Mouse (Mus musculus) 3134 (cell line): ENCODE data around the gene Tmem209.

Experiments
- DNase-seq: peaks from one replicate; pipeline ENCODE4 v3.0.0-alpha.2; 2011; ENCODE audit warnings: low spot score; ENCODE audit not compliant: insufficient read length; ENCODE audit errors: extremely low read depth

Tmem209 gene

DNA sequence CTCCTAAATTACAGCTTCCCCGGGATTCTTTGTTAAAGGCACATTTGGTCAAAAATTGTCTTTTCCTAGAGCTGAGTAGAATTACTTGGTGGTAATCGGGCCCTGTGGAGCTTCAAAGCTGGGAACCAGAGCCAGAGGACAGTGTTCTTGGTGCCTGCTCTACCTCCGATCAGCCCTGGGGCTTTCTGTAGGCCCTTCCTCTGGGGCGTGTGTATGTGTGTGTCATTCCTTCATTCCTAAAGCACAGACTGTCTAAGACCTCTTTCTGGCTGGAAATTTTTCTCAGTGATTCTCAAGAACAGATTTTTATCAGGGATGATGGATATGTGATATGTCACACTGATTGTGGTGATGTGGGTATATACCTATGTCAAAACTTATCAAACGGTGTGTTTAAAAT lies 29.2 kb upstream of the Tmem209 start:
- DNase-seq: no peak

DNA sequence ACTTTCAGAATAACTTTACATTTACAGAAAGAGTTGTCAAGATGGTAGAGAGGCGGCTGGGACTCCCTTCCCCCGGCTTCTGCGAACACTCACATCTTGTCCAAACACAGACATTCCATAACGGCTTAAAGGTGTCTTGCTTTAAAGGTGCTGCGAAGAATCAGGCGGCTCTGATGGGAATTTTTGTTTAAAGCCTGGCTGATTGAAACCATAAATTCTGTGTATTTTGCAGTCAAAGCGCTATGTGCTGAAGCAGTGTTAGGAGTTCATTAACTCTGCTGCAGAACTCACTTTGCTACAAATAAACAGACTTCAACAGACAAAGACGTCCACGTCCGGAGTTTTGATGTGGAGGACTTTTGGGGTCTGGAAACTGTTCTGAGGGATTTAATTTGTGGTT lies 28.7 kb upstream of the Tmem209 start:
- no peak for DNase-seq

DNA sequence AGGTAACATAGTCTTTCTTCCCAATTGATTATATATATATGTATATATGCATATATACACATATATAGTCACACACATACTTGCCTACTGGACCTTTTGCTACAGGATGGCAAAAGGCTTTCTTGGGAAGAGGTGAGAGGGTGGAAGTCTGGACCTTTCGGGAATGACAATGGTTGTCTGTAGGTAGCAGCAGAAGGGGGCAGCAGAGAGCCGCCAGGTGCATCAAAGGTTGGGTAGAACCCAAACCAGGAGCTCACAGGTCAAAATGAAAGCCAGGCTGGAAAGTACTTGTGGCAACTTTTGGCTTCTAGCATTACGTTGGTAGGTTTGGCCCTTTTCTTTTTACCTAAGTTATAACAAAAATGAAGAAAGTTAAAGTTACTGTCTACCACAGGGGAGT lies 25.8 kb upstream of the Tmem209 start:
- DNase-seq: no peak

DNA sequence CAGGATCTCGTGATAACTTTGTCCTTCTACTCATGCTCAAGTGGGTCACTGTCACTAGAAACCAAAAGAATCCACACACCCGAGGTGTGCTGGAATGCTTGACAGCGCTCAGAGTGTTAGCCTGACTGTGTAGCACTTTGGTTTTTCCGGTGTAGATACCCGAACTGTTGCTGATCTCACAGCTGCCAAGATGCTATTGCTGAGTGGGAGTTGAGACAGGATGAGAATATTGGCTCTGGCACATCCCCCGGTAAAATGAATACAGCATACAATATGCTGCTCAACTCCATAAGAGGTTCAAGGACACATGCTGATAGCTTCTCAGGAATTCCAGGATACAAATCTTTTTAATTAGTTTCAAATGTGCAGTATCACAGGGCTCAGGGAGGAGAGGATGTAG lies 19.2 kb upstream of the Tmem209 start:
- no peak for DNase-seq

DNA sequence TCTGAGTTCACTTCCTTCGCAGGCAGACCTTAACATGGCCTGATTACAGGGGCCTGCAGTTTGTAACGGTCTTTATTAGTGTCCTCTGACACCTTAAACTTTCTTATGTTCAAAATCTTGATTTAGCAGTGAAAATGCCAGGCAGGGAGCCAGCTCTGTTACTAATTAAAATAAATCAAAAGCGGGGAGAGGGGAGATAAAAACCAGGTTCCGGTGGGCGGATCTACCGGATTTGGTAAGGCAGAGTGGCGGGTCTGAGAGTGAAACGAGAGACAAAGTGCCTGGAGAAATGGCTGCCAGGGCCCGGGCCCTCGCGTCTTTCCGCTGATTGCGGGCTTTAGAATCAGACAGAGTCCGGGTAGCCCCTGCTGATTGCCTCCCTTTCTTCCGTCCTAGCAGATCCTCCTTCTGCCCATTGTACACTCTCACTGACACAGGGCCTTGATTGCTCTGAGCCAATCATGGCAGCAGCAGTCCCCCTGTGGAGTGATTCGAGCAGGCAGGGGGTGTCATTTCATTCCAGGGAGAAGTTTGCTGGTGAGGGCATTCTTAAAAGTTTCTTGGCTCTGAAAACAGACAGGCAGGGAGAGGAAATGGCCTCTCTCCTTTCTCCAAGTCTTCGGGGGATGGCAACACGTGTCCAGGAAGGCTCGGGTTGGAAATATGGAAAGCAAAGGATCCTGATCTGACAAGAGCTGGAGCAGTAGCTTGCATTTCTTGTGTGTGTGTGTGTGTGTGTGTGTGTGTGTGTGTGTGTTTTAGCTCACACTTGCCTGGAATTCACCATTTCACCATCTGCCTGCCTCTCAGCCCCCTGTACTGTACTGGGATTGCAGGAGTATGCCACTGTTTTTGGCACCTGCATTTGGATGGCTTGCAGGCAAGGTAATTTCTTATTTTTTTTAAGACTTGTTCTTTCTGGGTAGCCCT lies 17.3 kb upstream of the Tmem209 start:
- no peak for DNase-seq

DNA sequence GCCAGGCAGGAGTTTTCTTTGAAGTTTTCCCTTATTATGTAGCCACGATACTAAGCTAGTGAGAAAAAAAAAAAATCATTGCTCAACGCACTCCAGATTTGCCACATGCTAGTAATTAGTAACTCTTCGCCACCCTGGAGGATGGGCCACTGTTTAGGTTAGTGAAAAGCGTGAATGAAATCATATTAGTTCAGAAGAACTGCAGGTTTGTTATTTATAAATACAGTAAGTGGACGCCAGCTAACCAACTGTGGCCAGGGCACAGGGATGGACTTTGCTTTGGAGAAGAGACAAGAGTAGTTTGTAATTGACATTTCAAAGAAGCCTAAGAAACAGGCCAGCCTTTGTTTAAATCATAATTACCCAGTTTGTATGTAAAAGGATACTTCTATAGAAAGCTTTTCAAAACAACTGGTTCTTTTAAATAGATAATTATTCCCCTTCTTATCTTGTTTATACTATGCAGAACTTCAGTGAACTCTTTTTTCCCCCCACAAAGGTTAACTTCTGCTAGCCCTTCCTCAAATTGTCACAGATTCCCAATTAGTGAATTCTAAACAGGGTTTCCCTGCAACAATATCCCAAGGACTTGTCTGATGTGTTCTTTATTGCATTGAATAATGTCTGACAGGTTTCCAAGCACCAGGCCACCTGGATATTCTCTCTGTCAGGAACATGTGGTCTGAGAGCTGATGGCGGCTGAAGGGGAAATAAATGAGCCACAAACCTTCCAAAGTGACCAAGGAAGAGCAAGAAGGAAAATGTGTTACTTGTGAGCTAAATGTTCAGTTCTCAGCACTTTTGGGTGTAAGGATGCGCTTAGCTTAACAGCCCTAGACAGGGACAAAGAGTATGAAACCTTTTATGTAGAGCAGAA lies 16.1 kb upstream of the Tmem209 start:
- DNase-seq: no peak

DNA sequence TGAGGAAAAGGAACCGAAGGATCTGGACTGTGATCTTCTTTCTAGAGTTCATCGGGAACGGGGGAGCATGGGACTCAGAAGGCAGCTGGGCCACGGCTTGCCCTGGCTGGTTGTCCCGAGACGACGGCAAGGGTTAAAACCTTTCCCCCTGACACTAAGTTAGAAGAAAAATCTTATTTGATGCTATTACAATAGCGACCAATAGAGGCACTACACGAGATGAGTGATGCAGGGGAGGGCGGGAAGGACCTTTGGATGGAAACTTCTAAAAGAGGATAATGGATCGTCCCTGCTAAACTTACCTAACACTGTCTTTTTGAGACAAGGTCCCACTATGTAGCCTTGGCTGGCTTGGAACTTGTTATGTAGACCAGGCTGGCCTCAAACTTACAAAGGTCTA lies 10.8 kb upstream of the Tmem209 start:
- DNase-seq: no peak

DNA sequence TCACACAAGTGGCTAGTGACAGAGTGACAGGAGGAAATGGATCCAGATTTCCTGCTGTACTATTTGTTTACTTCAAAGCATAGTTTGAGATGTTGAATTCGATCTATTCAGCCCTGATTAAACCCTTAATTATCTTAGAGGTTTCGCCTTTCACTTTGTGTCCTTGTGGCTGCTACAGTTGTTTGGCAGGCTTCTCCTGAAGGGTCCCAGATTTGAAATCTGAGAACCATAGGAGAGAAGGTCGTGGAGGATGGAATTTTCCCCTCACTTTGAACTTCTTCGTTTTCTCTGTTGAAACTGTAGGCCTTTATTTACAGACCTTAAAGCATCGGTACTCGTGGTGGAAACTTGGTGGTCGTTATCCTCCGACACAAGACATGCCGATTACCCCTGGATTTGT lies 4.7 kb upstream of the Tmem209 start:
- no peak for DNase-seq

DNA sequence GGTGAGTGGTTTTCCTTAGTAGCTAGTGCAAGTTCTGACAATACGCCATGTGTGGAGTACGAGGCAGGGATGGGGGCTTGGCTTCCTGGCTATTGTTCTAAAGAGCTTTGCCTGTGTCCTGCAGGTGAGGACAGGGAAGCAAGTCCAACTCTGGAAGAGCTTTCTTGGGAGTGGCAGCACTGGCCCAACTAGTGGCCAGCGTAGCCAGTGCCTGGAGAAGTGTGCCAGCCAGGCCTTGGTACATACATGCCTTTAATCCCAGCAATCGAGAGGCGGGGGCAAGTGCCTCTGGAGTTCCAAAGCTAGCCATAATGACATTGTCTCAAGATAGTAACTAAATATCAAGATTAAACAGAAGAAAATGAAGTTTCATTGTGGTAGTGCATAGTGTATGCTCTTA lies 708 bp upstream of the Tmem209 start:
- peak; percentile 11 for DNase-seq

DNA sequence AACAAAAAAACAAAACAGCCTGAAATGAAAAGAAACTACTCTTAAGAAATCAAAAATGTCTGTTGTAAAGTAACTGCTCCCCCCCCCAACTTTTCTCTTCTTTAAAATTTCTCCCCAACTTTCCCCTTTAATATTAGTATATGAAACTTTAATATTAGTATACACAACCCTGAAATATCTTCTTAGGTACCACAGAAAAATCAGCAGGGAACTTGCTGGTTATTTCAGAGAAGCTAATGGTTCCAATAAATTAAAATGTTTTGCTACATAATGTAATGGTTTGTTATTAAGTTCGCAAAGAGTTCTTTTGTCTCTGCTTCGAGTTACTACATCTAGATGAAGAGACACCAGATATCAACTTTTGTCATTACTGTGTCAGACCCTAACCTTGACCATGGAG lies 759 bp downstream of the Tmem209 start:
- no peak for DNase-seq

DNA sequence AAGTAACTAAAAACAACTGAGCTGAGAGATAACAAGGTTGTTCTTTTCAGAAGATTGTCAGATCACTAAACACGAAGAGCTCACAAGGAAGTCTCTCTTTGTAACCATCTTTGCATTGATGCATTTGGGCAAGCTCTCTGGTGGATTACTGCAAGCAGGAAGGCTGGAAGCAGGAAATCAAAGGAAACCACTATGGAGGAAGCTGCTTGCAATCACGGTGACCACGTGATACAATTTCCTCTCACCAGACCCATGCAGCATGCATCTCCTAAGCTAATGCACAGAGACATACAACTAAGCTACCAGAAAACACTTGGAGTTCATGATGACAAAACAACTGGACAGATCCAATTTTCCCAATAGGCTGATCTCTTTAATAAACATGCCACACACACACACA lies 10.5 kb downstream of the Tmem209 start:
- no peak for DNase-seq

DNA sequence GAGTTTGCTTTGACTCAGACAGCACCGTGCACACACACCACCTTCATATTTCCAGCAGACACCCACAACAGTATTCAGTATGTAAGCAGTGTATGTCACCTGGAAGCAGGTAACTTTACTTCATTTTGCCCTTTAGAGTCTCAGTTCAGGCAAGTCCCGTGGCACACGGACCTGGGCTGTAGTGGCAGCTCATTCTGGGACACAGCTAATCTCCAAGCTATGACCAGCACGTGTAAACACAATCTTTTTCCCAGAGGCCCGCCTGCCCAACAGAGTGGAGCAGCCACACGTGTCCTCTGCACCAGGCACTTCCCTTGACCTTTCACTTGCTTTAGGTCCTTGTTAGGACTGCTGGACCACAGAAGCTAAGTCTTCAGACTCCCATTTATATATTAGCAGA lies 23.1 kb downstream of the Tmem209 start:
- DNase-seq: no peak

DNA sequence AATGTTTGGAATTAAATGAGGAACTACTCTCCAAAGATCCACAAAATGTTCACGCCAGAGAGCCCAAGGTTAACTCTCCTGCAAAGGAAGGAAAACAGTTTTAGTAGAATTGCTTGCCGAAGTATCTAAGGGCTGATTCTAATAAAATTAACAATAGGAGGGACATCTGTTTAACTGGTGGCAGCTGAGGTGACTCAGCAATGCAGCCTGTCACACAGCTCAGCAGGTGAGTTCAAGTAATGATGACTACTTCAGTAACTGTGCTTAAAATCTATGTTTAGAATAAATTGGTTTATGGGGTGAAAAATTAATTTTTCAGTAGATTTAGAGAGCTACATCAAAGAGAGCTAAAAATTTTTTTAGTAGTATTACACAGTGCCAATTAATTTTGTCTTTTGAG lies 26.7 kb downstream of the Tmem209 start:
- DNase-seq: no peak

DNA sequence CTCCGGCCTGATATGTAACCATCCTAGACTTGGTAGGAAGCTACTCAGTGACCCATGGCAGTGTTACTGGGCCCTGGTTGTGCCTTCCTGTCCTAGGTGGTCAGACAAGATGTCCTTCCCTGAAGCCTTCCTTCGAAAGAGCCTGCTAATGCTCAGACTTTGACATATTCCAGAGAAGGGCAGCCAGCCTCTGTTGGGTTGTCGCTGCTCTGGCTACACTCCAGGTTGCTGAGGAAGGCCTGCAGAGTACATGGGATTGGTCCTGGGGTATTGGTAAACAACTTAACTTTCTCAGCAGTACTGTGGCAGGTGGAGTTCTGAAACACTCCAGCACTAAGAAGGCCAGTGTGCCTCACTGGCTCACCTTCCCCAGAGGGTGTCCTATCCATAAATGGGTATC lies 30.2 kb downstream of the Tmem209 start:
- DNase-seq: no peak

DNA sequence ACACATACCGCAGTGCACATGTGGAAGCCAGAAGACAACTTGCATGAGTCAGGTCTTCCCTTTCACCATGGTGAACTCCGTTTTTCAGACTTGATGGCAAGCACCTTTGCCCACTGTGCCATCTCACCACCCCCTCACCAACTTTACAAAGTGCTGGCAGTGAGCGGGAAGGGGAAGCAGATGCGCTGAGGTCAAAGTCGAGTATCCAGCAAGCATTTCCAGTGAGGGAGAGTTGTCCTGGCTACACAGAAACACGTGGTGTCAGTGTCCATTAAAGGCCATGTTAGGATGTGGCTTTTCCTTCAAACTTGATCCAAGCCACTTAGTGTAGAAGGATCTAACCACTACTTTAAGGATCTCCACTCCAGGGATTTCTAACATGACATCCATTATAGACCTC lies 31.8 kb downstream of the Tmem209 start:
- DNase-seq: no peak

DNA sequence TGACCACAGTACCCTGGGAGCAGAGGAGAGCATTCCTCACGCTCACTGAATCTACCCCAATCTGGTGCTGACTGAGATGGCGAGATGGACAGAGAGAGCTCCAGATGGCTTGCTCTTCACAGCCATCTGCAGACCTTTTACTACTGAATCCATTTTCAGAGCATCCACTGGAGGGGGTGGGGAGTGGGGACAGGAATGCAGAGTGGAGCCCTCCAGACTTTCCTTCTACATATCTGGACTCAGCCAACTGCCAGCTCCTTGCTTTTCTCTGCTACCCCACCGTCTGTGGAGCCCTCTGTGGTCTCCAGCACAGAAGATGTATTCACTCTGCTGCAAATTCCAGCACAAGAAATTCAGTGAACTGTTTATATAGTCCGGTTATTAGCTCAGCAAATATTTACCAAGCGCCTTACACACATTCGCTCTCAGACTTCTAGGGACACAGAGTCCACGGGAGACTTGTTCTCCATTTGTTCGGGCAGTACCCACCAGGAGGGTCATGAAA lies 32.3 kb downstream of the Tmem209 start:
- no peak for DNase-seq

DNA sequence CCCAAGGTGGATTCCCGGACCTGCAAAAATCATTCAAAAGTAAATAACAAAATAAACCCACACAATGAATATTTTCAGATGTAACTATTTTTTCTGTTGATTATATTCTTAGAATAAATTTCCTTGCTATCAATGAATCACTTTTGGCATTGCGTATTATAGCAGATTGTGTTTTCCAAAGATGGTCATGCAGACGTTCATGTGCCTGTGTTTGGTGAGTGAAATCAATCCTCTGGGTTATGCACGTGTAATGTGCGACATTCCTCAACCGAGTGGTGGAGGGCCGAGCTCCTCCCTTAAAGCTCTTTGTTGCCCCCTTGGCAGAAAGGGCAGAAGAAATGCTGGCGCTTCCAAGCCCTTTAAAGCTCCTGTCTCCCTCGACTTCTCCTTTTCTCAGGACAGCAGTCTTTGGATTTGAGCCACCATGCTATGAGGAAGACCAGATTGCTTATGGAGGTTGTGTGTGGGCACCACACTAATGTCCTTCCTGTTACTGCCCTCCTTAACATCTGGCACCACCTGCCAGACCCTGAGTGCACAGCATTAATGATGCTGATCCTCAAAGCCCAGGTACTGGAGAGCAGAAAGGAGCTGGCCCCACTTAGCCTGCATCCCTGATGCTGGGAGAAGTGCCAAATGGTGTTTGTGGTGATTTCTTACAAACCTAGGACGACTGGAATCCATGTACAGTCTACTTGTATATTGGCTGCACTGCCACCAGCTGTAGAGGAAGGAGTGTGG lies 33.4 kb downstream of the Tmem209 start:
- DNase-seq: no peak

DNA sequence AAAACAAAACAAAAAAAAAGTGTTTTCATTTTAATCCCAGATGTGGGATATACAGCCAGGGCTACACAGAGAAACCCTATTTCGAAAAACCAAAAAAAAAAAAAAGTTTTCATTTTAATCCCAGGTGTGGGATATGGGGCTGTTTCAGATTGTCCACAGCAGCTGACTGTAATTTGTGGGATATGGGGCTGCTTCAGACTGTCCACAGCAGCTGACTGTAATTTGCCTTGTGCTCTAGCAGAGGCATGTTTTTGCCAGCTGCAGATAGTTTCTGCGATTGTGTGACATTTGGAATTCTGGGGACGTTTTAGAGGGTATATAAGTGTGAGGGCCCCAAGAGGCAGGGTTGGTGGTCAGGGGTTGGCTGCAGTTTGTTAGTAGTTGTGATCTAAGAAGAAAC lies 37.9 kb downstream of the Tmem209 start:
- no peak for DNase-seq

DNA sequence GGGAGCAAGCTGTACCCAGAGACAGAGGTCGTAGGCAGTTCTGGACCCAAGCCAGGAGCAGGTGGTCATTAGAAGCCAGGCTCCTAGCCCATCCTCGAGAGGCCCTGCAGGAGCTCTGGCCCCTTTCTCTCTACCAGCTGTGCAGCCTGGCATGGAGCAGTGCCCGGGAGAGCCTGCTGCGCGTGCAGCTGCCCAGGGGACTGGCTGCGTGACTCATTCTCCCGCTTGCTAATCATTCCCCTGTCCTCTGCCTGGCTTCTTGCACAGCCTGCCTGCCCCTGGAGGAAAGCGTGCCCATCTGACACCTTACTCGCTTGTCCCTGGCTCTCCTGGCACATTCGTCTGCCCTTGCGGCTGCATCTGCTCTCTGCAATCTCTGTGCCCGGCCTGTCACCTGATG lies 40.2 kb downstream of the Tmem209 start:
- DNase-seq: peak; percentile 87

DNA sequence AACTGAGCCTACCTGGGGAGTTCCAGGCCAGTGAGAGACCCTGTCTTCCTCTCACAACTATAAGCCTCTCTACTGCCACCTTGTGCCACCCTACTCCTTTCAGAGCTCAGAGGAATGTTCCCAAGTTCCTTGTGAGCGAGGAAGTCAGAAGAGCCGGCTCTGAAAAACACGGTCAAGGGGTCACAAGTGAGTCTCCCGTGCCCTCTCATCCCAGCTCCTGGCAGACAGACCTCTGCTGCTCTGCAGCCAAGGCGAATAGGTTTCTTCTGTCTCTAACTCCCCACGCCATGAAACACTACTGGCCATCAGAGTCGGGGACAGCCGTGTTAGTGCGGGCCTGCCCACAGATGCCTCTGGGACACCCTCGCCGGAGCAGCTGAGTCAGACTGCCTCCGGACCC lies 40.9 kb downstream of the Tmem209 start:
- peak; percentile 73 for DNase-seq

DNA sequence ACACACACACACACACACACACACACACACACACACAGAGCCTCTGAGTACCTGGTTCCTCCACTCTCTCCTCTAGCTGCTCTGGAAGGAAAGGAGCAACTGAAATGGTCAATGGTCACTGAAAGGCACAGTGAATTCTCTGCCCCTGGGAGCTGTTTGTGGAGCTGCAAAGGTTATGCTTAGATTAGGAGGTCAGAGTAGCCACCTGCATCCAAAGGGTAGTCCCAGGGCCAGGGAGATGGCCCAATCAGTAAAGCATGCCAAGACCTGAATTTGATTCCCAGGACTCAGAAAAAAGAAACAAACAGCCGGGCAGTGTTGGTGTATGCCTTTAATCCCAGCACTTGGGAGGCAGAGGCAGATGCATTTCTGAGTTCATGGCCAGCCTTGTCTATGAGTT lies 41.5 kb downstream of the Tmem209 start:
- no peak for DNase-seq
